Mouse (Mus musculus) layer of hippocampus, adult 2 months (tissue): ENCODE data around the gene Gga1. TPM values are rescaled to one million over a fixed set of nuclear protein-coding genes. Genes with fewer than 3 reads are reported as not detected.

Experiments
- DNase-seq, 2 experiments: peaks; one replicate each; pipeline ENCODE4 v3.0.0; 2022; ENCODE audit warnings: low spot score in 2 of 2
- H3K27ac ChIP-seq: fragments of 200-600 bp; 2 replicates; pipeline ENCODE4 v1.8.1; 2022
- H3K4me3 ChIP-seq: fragments of 200-600 bp; 2 replicates; pipeline ENCODE4 v1.8.1; 2022; ENCODE audit warnings: mild to moderate bottlenecking
- CTCF ChIP-seq: fragments of 200-600 bp; conservative IDR thresholded peaks from 2 replicates; pipeline ENCODE4 v1.8.1; 2022; ENCODE audit warnings: antibody characterized with exemption, mild to moderate bottlenecking, moderate library complexity
- total RNA-seq, 2 experiments: library from RNA; stranded (reverse); gene quantifications; 2 replicates each; pipeline ENCODE4 v1.2.3; 2021

The Gga1 gene
- total RNA-seq, 2 experiments from 2014 or later: 64.0 to 64.7 TPM

- Histone ChIP-seq H3K27ac (no peak overlapping the region), H3K4me3 (no peak overlapping the region)
- peak; percentile 97 for TF ChIP-seq CTCF
- peak; percentile 66 to 85 for DNase-seq
These were observed 28.5 kb upstream of the Gga1 start for GRCm38 (mm10) chr15:78848467-78848866.

DNA sequence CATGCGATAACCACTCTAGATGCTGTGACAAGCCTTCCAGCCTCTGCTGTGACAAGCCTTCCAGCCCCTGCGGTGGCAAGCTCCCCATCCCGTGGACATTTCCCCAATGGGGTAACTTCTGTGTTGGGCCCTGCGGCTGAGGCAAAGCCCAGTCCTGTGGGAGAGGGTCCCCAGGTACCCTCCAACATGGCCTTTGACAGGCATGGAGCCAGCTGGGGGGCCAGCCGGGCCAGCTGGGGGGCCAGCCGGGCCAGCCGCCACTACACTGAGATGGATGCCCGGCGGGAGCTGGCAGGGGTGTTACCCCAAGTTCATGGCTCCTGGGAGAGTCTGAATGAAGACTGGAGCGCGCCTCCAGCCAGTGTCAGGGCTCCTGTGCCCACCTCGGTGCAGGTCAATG, 27.5 kb upstream of the Gga1 start:
- no peak for DNase-seq
- H3K27ac ChIP-seq: peak overlapping the region; percentile 65
- no peak for TF ChIP-seq CTCF
- H3K4me3 ChIP-seq: no peak overlapping the region

DNA sequence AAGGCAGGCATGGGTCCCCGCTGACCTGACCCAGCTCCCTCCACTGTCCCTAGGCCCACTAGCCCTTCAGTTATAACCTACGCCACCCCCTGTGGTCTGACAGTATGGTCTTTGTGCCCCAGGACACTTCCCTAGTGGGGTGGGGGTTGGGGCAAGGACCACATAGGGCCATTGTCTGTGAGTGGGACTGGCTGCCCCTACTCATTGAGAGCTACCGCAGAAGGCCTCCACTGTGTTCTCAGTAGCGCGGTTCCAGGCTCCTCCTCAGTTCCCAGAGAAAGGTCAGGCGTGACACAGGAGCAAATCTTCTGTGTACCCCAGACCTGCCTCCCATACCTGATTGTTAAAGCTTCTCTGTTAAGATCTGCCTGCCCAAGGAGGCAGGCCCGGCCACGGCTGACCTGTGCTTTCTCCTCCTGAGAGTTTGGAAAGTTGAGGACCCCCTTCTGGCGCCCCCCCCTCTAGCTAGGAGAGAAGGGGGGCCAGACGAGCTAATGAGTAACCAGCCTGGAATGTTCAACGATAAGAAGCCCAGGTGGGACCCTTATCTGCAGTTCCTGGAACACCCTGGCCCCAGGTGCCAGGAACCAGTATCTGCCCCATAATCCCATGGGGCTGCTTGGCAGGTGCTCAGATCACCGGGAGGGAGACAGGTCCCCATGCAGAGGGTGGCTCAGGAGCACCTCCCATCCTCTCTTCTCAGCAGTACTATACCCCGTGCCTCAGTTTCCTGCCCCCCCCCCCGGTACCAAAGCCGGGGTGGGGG, 26.7 kb upstream of the Gga1 start:
- Histone ChIP-seq H3K4me3 (no peak overlapping the region), H3K27ac (peak overlapping the region; percentile 70)
- peak in 1 of 2 experiments; percentile 39 for DNase-seq
- no peak for TF ChIP-seq CTCF

- no peak for TF ChIP-seq CTCF
- DNase-seq: no peak
- Histone ChIP-seq H3K4me3 (no peak overlapping the region), H3K27ac (peak overlapping the region; percentile 70)
These were observed 26.0 kb upstream of the Gga1 start for GRCm38 (mm10) chr15:78850944-78851343.

- peak; percentile 90 to 97 for DNase-seq
- no peak overlapping the region; the same call in 1 of the 2 replicates for H3K4me3 ChIP-seq
- peak overlapping the region; percentile 70 for H3K27ac ChIP-seq
- TF ChIP-seq CTCF: peak; percentile 97
These were observed 25.4 kb upstream of the Gga1 start for GRCm38 (mm10) chr15:78851505-78852153.

DNA sequence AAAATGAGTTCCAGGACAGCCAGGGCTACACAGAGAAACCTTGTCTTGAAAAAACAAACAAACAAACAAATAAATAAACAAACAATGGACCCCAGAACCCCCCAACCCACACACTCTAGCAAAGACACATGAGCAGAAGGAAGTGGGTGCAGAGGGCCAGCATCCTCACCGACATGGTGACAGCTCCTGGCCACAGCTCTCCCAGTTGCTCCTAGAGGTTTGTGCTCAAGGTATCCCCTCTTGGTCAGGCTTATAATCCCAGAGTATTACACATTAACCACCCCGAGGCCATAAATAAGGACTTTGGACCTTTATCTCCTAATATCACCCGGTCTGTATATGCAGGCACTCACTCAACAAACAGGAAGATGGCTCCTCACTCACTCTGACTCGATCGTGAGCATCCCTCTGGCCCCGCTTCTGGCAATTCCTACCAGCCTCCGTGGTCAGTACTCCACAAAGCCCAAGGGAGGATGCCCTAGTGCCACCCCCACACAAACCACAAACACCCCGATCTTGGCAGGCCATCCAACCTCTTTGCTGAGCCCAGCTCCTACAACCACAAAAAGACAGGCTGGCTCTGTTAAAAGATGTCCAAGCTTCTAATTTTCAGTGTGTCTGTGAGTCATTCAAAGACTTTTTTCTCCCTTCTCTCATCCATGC, 21.6 kb upstream of the Gga1 start, which contains the start of gene Lgals2:
Lgals2 (minus strand) TSS at position 227 of the 663 bp plus-strand sequence.
- TF ChIP-seq CTCF: no peak
- Histone ChIP-seq H3K27ac (0 out of 2 replicates have a peak within 1 kb of the TSS, but pooled peaks have one; percentile 20), H3K4me3 (no peak within 1 kb of the TSS)
- DNase-seq: no peak

DNA sequence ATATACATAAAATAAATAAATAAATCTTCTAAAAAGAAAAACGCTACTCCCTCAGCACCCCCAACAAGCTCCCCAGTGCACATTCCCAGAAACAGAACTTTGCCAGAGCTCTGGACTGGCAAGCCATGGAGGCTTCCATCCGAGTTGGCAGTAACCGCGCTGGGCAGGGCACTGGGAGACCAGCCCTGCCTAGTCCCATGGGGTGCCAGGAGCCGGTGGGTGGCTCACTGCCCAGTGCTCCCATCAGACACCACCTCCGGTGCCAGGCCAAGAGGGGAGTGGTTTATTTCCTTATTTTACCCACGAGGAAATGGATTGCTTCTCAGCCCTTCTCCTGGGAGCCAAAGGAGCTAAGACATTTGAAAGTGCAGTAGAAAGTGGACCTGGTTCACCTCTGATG, 20.0 kb upstream of the Gga1 start:
- peak; percentile 54 to 71 for DNase-seq
- Histone ChIP-seq H3K4me3 (no peak overlapping the region), H3K27ac (peak overlapping the region; percentile 24)
- TF ChIP-seq CTCF: no peak

DNA sequence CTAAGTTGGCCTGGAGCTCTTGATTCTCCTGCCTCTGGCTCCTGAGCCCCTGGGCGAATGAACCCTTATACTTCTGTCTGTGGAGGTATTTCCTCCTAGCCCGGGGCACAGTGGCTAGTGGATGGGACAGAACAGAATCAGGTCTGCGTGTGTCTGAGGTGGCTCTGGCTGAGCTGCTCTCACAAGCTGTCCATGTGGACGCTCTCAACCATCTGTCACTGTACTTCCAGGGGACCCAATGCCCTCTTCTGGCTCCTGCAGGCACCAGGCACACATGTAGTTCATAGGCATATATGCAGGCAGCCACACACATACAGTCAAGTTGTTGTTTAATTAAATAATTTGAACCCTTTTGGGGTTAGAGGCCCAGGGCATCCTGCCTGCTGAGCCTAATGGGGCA, 17.7 kb upstream of the Gga1 start:
- H3K4me3 ChIP-seq: no peak overlapping the region
- TF ChIP-seq CTCF: no peak
- DNase-seq: no peak
- no peak overlapping the region for H3K27ac ChIP-seq

DNA sequence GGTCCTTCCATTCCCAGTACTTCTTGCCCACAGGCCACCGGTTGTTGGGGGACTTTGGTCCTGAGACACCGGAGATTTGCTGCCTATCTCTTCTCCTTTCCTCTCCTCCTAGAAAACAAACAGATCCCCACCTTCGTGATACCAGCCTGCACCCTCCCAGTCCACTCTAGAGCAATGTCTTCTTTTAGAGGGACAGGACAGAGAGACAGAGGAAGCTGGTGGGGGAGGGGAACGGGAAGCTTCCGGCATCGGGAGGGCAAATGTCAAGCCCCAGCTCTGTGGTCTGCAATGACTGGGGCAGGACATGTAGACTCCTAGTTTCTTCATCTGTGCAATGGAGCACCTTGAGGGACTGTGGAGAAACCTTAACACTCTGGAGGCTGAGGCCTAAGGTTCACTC, 17.3 kb upstream of the Gga1 start:
- DNase-seq: no peak
- TF ChIP-seq CTCF: no peak
- Histone ChIP-seq H3K27ac (no peak overlapping the region), H3K4me3 (no peak overlapping the region)

DNA sequence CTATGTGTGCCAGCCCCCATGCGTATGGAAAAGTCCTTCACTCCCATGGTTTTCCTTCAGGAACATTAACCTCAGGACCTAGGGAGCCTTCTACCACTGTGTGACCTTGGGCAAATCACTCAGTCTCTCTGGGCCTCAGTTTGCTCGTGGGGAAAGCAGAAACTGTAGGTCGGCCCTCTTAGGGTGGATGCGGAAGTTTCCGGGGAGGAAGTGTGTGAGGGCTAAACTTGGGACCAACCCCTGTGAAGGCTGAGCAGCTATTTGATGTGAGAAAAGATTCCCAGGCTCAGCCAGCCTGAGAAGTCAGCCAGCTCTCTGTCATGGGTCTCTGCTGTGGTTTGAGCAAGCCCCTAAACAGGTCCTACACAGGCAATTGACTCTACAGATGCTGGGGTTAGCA, 14.7 kb upstream of the Gga1 start:
- no peak for DNase-seq
- Histone ChIP-seq H3K27ac (no peak overlapping the region), H3K4me3 (no peak overlapping the region)
- TF ChIP-seq CTCF: no peak

- no peak for TF ChIP-seq CTCF
- H3K4me3 ChIP-seq: no peak overlapping the region
- H3K27ac ChIP-seq: no peak overlapping the region
- no peak for DNase-seq
These were observed 13.8 kb upstream of the Gga1 start for GRCm38 (mm10) chr15:78863154-78863553.

DNA sequence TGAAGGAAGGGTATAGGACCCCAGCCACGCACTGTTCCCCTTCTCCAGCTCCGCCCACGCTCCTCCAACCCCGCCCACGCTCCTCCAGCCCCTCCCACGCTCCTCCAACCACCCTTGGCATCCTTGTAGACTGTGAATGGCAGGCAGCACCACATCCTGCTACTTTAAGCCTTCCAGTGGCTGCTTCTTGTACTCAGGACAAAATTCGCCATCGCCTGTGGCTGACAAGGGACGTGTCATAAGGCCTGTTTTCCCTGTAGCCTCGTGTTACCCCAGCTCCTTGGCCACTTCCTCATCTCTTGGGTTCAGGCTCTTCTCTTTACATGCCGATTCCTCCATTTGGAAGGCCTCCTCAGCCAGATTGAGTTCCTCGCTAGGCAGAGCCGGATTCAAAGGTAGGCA, 13.1 kb upstream of the Gga1 start:
- no peak for TF ChIP-seq CTCF
- Histone ChIP-seq H3K4me3 (no peak overlapping the region), H3K27ac (no peak overlapping the region)
- DNase-seq: no peak

- peak overlapping the region; percentile 65; the same call in 1 of the 2 replicates for H3K27ac ChIP-seq
- peak in 1 of 2 experiments; percentile 32 for DNase-seq
- no peak overlapping the region for H3K4me3 ChIP-seq
- no peak for TF ChIP-seq CTCF
These were observed 8.6 kb upstream of the Gga1 start for GRCm38 (mm10) chr15:78868398-78868797.
